Mouse (Mus musculus) CH12.LX (cell line): ENCODE results near the gene Sarnp. TPM values are rescaled to one million over a fixed set of nuclear protein-coding genes. Genes with fewer than 3 reads are reported as not detected.

ENCODE experiments used
- DNase-seq: peaks from one replicate; pipeline ENCODE4 v3.0.0-alpha.2; 2013; ENCODE audit errors: extremely low read depth
- H3K27ac ChIP-seq: 2 replicates; pipeline ENCODE4 v1.5.1; 2012; ENCODE audit warnings: low read depth, mild to moderate bottlenecking, control low read depth, moderate library complexity; ENCODE audit not compliant: insufficient read depth
- H3K27me3 ChIP-seq: replicated peaks from 2 replicates; pipeline ENCODE3; 2012; ENCODE audit warnings: inconsistent platforms
- H3K36me3 ChIP-seq, 2 experiments: replicated peaks in 1 of 2; 2 replicates each; pipeline versions ENCODE3 to v1.6.1; 2012; ENCODE audit warnings: inconsistent platforms in 1 of 2, low read length in 1 of 2, mild to moderate bottlenecking in 1 of 2, mixed read lengths in 1 of 2, moderate library complexity in 1 of 2; ENCODE audit not compliant: control insufficient read depth in 1 of 2, insufficient read depth in 1 of 2
- H3K4me1 ChIP-seq, 2 experiments: 2 replicates each; pipeline ENCODE4 v1.6.1; 2012; ENCODE audit warnings: inconsistent platforms in 1 of 2, moderate library complexity in 1 of 2; ENCODE audit not compliant: insufficient read depth in 2 of 2, control insufficient read depth in 1 of 2
- H3K4me2 ChIP-seq: 2 replicates; pipeline ENCODE4 v1.6.1; 2012; ENCODE audit warnings: low read depth, mild to moderate bottlenecking, control low read depth; ENCODE audit not compliant: poor library complexity, insufficient read depth, severe bottlenecking
- H3K4me3 ChIP-seq, 3 experiments: fragments of 150-350 bp in 1 of 3; sonication (generic) in 1 of 3; replicated peaks in 1 of 3; 2 replicates each; pipeline versions ENCODE3 to v1.5.1; 2011 to 2012; ENCODE audit warnings: low read depth in 2 of 3, low read length in 2 of 3, mild to moderate bottlenecking in 2 of 3, moderate library complexity in 2 of 3, control low read depth in 1 of 3, improper control_type of control experiment in 1 of 3, inconsistent platforms in 1 of 3, mixed read lengths in 1 of 3; ENCODE audit not compliant: poor library complexity in 1 of 3
- H3K79me2 ChIP-seq: replicated peaks from 2 replicates; pipeline ENCODE4 v1.6.1; 2012; ENCODE audit warnings: mild to moderate bottlenecking, moderate library complexity; ENCODE audit not compliant: control insufficient read depth, poor library complexity, insufficient read depth, severe bottlenecking; ENCODE audit errors: extremely low read depth
- H3K9ac ChIP-seq: 2 replicates; pipeline ENCODE4 v1.6.1; 2012; ENCODE audit warnings: low read depth, mild to moderate bottlenecking, control low read depth, moderate library complexity; ENCODE audit not compliant: insufficient read depth
- H3K9me3 ChIP-seq: replicated peaks from 2 replicates; pipeline ENCODE3; 2012; ENCODE audit warnings: low read length, inconsistent platforms, mixed read lengths
- BHLHE40 ChIP-seq: IDR thresholded peaks from 2 replicates; pipeline ENCODE4 v1.6.1; 2011; ENCODE audit warnings: mild to moderate bottlenecking, low read depth, low read length, improper control_type of control experiment
- CTCF ChIP-seq, 2 experiments: IDR thresholded peaks in 1 of 2; conservative IDR thresholded peaks in 1 of 2; 2 replicates each; pipeline ENCODE4 v1.5.1; 2011 to 2012; ENCODE audit warnings: low read depth in 2 of 2, low read length in 2 of 2, improper control_type of control experiment in 1 of 2, inconsistent platforms in 1 of 2, mild to moderate bottlenecking in 1 of 2, moderate library complexity in 1 of 2
- ELF1 ChIP-seq: IDR thresholded peaks from 2 replicates; pipeline ENCODE4 v1.6.1; 2014; ENCODE audit warnings: low read depth, mild to moderate bottlenecking, inconsistent platforms, low read length, improper control_type of control experiment
- EP300 ChIP-seq: IDR thresholded peaks from 2 replicates; pipeline ENCODE4 v1.6.1; 2011; ENCODE audit warnings: low read length, improper control_type of control experiment
- ETS1 ChIP-seq: conservative IDR thresholded peaks from 2 replicates; pipeline ENCODE4 v1.6.1; 2012; ENCODE audit warnings: low read depth, mild to moderate bottlenecking, inconsistent platforms, low read length, improper control_type of control experiment, moderate library complexity
- HCFC1 ChIP-seq: IDR thresholded peaks from 2 replicates; pipeline ENCODE4 v1.6.1; 2012; ENCODE audit warnings: low read depth, mild to moderate bottlenecking, inconsistent platforms, low read length, improper control_type of control experiment
- IRF4 ChIP-seq: IDR thresholded peaks from 2 replicates; pipeline ENCODE4 v1.6.1; 2014; ENCODE audit warnings: low read depth, mild to moderate bottlenecking, inconsistent platforms, low read length, improper control_type of control experiment
- JUN ChIP-seq: IDR thresholded peaks from 2 replicates; pipeline ENCODE4 v1.6.1; 2011; ENCODE audit warnings: low read depth, mild to moderate bottlenecking, low read length, improper control_type of control experiment, moderate library complexity; ENCODE audit not compliant: insufficient read depth
- JUND ChIP-seq: conservative IDR thresholded peaks from 2 replicates; pipeline ENCODE4 v1.6.1; 2011; ENCODE audit warnings: low read depth, low read length, improper control_type of control experiment
- MAFK ChIP-seq: IDR thresholded peaks from 2 replicates; pipeline ENCODE4 v1.6.1; 2011; ENCODE audit warnings: low read length, improper control_type of control experiment; ENCODE audit not compliant: insufficient replicate concordance
- MAX ChIP-seq: IDR thresholded peaks from 2 replicates; pipeline ENCODE4 v1.6.1; 2011; ENCODE audit warnings: low read length, improper control_type of control experiment
- MEF2A ChIP-seq: IDR thresholded peaks from 2 replicates; pipeline ENCODE4 v1.6.1; 2014; ENCODE audit warnings: low read depth, mild to moderate bottlenecking, inconsistent platforms, low read length, improper control_type of control experiment, borderline replicate concordance
- MXI1 ChIP-seq: IDR thresholded peaks from 2 replicates; pipeline ENCODE4 v1.6.1; 2011; ENCODE audit warnings: mild to moderate bottlenecking, low read depth, low read length, improper control_type of control experiment
- MYC ChIP-seq: IDR thresholded peaks from 2 replicates; pipeline ENCODE4 v1.6.1; 2011; ENCODE audit warnings: low read depth, mild to moderate bottlenecking, improper control_type of control experiment, low read length
- POLR2A ChIP-seq: IDR thresholded peaks from 2 replicates; pipeline ENCODE4 v1.6.1; 2011; ENCODE audit warnings: low read depth, mild to moderate bottlenecking, improper control_type of control experiment, low read length
- SIN3A ChIP-seq: IDR thresholded peaks from 2 replicates; pipeline ENCODE4 v1.6.1; 2012; ENCODE audit warnings: low read length, improper control_type of control experiment, inconsistent platforms
- TBP ChIP-seq: conservative IDR thresholded peaks from 2 replicates; pipeline ENCODE4 v1.6.1; 2011; ENCODE audit warnings: low read depth, low read length, improper control_type of control experiment
- USF1 ChIP-seq: IDR thresholded peaks from 2 replicates; pipeline ENCODE4 v1.6.1; 2014; ENCODE audit warnings: low read depth, mild to moderate bottlenecking, inconsistent platforms, low read length, improper control_type of control experiment
- ZC3H11A ChIP-seq: IDR thresholded peaks from 2 replicates; pipeline ENCODE4 v1.6.1; 2012; ENCODE audit warnings: low read depth, mild to moderate bottlenecking, inconsistent platforms, low read length, improper control_type of control experiment
- ZMIZ1 ChIP-seq: IDR thresholded peaks from 2 replicates; pipeline ENCODE4 v1.6.1; 2012; ENCODE audit warnings: low read depth, mild to moderate bottlenecking, inconsistent platforms, low read length, improper control_type of control experiment
- dilution Hi-C: fragments of 300-500 bp; cut with MboI; formaldehyde crosslinking; loops from 2 replicates; pipeline ENCODE4 v1.14.3; 2020; ENCODE audit warnings: low sequenced_read_pairs; ENCODE audit not compliant: extremely low pct_unique_long_range_greater_than_20kb, extremely low pct_ligation_motif_present
- in situ Hi-C: fragments of 300-500 bp; cut with MboI; formaldehyde crosslinking; loops from 3 replicates; pipeline ENCODE4 v1.14.3; 2019; ENCODE audit warnings: low sequenced_read_pairs, low pct_ligation_motif_present, low pct_unique_long_range_greater_than_20kb, mixed read lengths
- polyA plus RNA-seq: library from polyadenylated mRNA; unstranded; fragments of >175 nt; gene quantifications from 2 replicates; pipeline ENCODE4 v1.2.1, GENCODE M21; 2012; ENCODE audit warnings: low read depth; ENCODE audit not compliant: insufficient read length
- total RNA-seq, 2 experiments: library from RNA; depleted of rRNA; stranded (reverse); fragments of 300-350 nt in 1 of 2; fragments of >200 nt in 1 of 2; gene quantifications; 2 replicates each; pipeline ENCODE4 v1.2.3; 2012 to 2014

The Sarnp gene
- total and polyA plus RNA-seq, 3 experiments, result 75.4 to 283 (median 170) TPM

DNA sequence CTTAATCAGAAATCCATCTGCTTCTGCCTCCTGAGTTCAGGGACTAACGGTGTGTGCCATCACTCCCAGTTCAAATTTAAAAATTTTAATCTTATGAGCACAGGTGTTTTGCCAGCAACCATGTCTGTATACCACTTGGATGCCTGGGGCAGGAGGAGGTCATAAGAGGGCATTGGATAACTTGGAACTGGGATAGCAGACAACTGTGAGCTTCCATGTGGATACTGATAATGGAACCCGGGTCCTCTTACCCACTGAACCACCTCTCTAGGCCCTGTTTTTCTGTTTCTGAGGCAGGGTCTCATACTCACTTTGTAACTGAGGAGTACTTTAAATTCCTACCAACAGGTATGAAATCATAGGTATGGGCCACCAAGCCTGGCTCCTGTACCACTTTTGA lies 38.7 kb upstream of the Sarnp start:
- H3K4me1 ChIP-seq, result peaks cover 4 to 19% of the 10 kb centered on the region in 2 experiments
- dilution Hi-C loops (no loop called here), in situ Hi-C loops (no loop called here)
- peaks cover 3% of the 10 kb centered on the region for H3K9me3 ChIP-seq
- no peaks in the 10 kb centered on the region for H3K36me3 ChIP-seq
- no peaks in the 10 kb centered on the region for H3K79me2 ChIP-seq
- no peak for DNase-seq
- no peak overlapping the region for H3K9ac ChIP-seq
- no peak for TF ChIP-seq ZMIZ1
- no peak for TF ChIP-seq CTCF (conservative IDR thresholded peaks at IDR 0.05 in 1 of 2, IDR thresholded peaks at IDR 0.05 in 1 of 2; ENCODE audit: low read depth in 2 of 2, low read length in 2 of 2)
- TF ChIP-seq ETS1, result no peak
- TF ChIP-seq HCFC1, result no peak
- no peak overlapping the region for H3K27ac ChIP-seq
- H3K27me3 ChIP-seq, result no peaks in the 10 kb centered on the region
- H3K4me3 ChIP-seq, result no peak overlapping the region
- no peak overlapping the region for H3K4me2 ChIP-seq

DNA sequence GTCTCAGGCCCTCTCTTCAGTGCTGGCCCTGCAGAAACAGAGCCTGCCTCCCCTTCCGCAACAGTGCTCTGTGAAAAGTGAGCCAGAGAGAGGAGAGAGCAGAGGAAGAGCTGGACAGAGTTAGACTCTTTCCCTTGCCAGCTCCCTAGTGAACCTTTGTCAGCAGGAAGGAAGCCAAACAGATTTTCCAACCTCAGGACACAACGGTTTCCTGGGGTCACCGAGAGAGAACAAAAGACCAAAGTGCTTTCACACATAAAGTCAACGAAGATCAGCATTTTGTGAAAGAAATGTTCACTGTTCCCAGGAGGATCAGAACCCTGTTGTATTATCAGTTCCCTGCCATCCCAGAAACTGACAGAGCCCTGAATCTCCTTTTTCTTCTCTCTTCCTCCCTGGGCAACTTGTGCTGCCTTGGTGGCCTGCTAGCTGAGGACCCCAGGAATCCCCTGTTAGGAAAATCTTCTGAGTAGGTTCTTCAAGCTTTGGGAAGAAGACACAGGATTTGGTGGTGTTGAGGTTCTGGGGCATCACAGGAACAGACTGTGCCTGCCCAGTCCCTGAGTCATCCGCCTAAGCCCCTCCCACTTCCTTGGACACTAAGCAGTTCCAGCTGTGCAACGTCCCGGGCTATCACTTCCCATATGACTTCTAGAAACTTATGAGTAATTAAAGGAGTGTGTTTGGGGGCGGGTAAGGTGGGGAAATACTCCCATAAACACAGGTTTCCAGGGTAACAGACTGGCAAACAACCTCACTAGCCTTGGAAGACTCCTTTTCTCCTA lies 37.9 kb upstream of the Sarnp start:
- no peak overlapping the region for H3K4me3 ChIP-seq
- in situ Hi-C loops (no loop called here), dilution Hi-C loops (no loop called here)
- peaks cover 6% of the 10 kb centered on the region for H3K9me3 ChIP-seq
- no peak overlapping the region for H3K27ac ChIP-seq
- H3K27me3 ChIP-seq, result no peaks in the 10 kb centered on the region
- peaks cover 4 to 19% of the 10 kb centered on the region in 2 experiments for H3K4me1 ChIP-seq
- H3K4me2 ChIP-seq, result no peak overlapping the region
- no peaks in the 10 kb centered on the region for H3K79me2 ChIP-seq
- no peaks in the 10 kb centered on the region for H3K36me3 ChIP-seq
- TF ChIP-seq POLR2A (no peak), SIN3A (0 out of 2 replicates have a peak, but pooled peaks have one; percentile 45), ZC3H11A (no peak), IRF4 (peak; percentile 73; the same call in 1 of the 2 replicates), ETS1 (peak; percentile 71), ELF1 (peak; percentile 43), BHLHE40 (0 out of 2 replicates have a peak, but pooled peaks have one; percentile 36), MAFK (no peak), MAX (no peak), MEF2A (0 out of 2 replicates have a peak, but pooled peaks have one; percentile 20), MXI1 (no peak), MYC (no peak), JUND (0 out of 2 replicates have a peak, but pooled peaks have one; percentile 23), EP300 (peak; percentile 50), JUN (no peak), TBP (no peak), USF1 (no peak)
- TF ChIP-seq, all 38 proteins: peak for 8
- no peak overlapping the region for H3K9ac ChIP-seq
- peak; percentile 76 for DNase-seq
